Mouse (Mus musculus) hindbrain, embryonic 11.5 days (tissue): ENCODE measurements around the gene Thap7. TPM values are rescaled to one million over a fixed set of nuclear protein-coding genes. Genes with fewer than 3 reads are reported as not detected.

Experiments used
- ATAC-seq: fragments of 200-750 bp; cut with Nextera tagmentation; 2 replicates; pipeline ENCODE4 v1.8.0; 2017; ENCODE audit warnings: mild to moderate bottlenecking, moderate TSS enrichment, moderate library complexity; ENCODE audit not compliant: low FRiP score
- DNase-seq: peaks from one replicate; pipeline ENCODE4 v3.0.0-alpha.2; 2015; ENCODE audit warnings: low spot score
- H3K27ac ChIP-seq: fragments of 300-500 bp; sonication (generic); 2 replicates; pipeline ENCODE4 v1.5.1; 2014; ENCODE audit warnings: mild to moderate bottlenecking, low read depth, low read length
- H3K27me3 ChIP-seq: fragments of 300-500 bp; sonication (generic); 2 replicates; pipeline ENCODE4 v1.6.1; 2014; ENCODE audit warnings: mild to moderate bottlenecking, low read length, moderate library complexity, mixed read lengths; ENCODE audit not compliant: control insufficient read depth, insufficient read depth
- H3K36me3 ChIP-seq: fragments of 300-500 bp; sonication (generic); 2 replicates; pipeline ENCODE4 v1.6.1; 2014; ENCODE audit warnings: mild to moderate bottlenecking, low read length, moderate library complexity, mixed read lengths; ENCODE audit not compliant: control insufficient read depth, insufficient read depth
- H3K4me1 ChIP-seq: fragments of 300-500 bp; sonication (generic); replicated peaks from 2 replicates; pipeline ENCODE4 v1.6.1; 2014; ENCODE audit warnings: low read length, mixed read lengths; ENCODE audit not compliant: control insufficient read depth, insufficient read depth
- H3K4me2 ChIP-seq: fragments of 300-500 bp; sonication (generic); replicated peaks from 2 replicates; pipeline ENCODE4 v1.6.1; 2014; ENCODE audit warnings: mild to moderate bottlenecking, low read depth, low read length
- H3K4me3 ChIP-seq: fragments of 300-500 bp; sonication (generic); 2 replicates; pipeline ENCODE4 v1.5.1; 2014; ENCODE audit warnings: low read depth, low read length
- H3K9ac ChIP-seq: fragments of 300-500 bp; sonication (generic); 2 replicates; pipeline ENCODE4 v1.6.1; 2014; ENCODE audit warnings: low read depth, low read length
- H3K9me3 ChIP-seq: fragments of 300-500 bp; sonication (generic); 2 replicates; pipeline ENCODE4 v1.6.1; 2016; ENCODE audit warnings: low read length; ENCODE audit not compliant: control insufficient read depth
- WGBS: fragments of 180-500 bp; shearing (Covaris S2); extraction: QIAGEN DNeasy Blood & Tissue Kit; methylation state at CpG from one replicate; pipeline ENCODE4 v1.1.7; 2014; 5-methylcytosine and 5-hydroxymethylcytosine counted together
- polyA plus RNA-seq: library from polyadenylated mRNA; unstranded; fragments of >200 nt; fragmentation: Nextera tagmentation; extraction: Ambion mirVana; gene quantifications from 2 replicates; pipeline ENCODE4 v1.2.1, GENCODE M21; 2014

Gene Thap7
- polyA plus RNA-seq, 1 experiment from 2014 or later = 49.3 TPM

- Histone ChIP-seq H3K4me1 (no peaks in the 10 kb centered on the region), H3K9ac (no peak overlapping the region), H3K4me3 (no peak overlapping the region), H3K9me3 (no peaks in the 10 kb centered on the region), H3K4me2 (no peak overlapping the region), H3K36me3 (no peaks in the 10 kb centered on the region), H3K27me3 (no peaks in the 10 kb centered on the region), H3K27ac (no peak overlapping the region)
- ATAC-seq = no peak
- WGBS = 80% methylated on average over 5 of the region's 5 CpGs
- DNase-seq = no peak
Measured at GRCm38 (mm10) chr16:17507018-17507552, 23.9 kb downstream of the Thap7 start.

GRCm38 (mm10) chr16:17502681-17503080, 28.3 kb downstream of the Thap7 start:
- DNase-seq = no peak
- Histone ChIP-seq H3K4me2 (no peak overlapping the region), H3K9ac (no peak overlapping the region), H3K4me3 (no peak overlapping the region), H3K27me3 (no peaks in the 10 kb centered on the region), H3K27ac (no peak overlapping the region), H3K36me3 (no peaks in the 10 kb centered on the region), H3K4me1 (no peaks in the 10 kb centered on the region), H3K9me3 (no peaks in the 10 kb centered on the region)
- WGBS = 84% methylated on average over 4 of the region's 4 CpGs
- ATAC-seq = no peak

GRCm38 (mm10) chr16:17499249-17499883, 31.6 kb downstream of the Thap7 start:
- Histone ChIP-seq H3K36me3 (no peaks in the 10 kb centered on the region), H3K27ac (no peak overlapping the region), H3K4me1 (no peaks in the 10 kb centered on the region), H3K4me3 (no peak overlapping the region), H3K27me3 (no peaks in the 10 kb centered on the region), H3K9me3 (no peaks in the 10 kb centered on the region), H3K4me2 (no peak overlapping the region), H3K9ac (no peak overlapping the region)
- WGBS = 14% methylated on average over 9 of the region's 10 CpGs
- DNase-seq (peak; percentile 67), ATAC-seq (peak; percentile 84)

GRCm38 (mm10) chr16:17496499-17497305, 34.2 kb downstream of the Thap7 start:
- Histone ChIP-seq H3K27me3 (no peaks in the 10 kb centered on the region), H3K4me1 (no peaks in the 10 kb centered on the region), H3K27ac (no peak overlapping the region), H3K9me3 (no peaks in the 10 kb centered on the region), H3K4me3 (no peak overlapping the region), H3K9ac (no peak overlapping the region), H3K4me2 (no peak overlapping the region), H3K36me3 (no peaks in the 10 kb centered on the region)
- whole genome bisulfite sequencing = 68% methylated on average over 2 of the region's 2 CpGs
- DNase-seq (no peak), ATAC-seq (no peak)

GRCm38 (mm10) chr16:17491896-17492561, 38.9 kb downstream of the Thap7 start:
- 70% methylated on average over 5 of the region's 5 CpGs for WGBS
- H3K27me3 ChIP-seq = peaks cover 10% of the 10 kb centered on the region
- no peaks in the 10 kb centered on the region for H3K9me3 ChIP-seq
- H3K36me3 ChIP-seq = no peaks in the 10 kb centered on the region
- no peak overlapping the region for H3K4me2 ChIP-seq
- no peak overlapping the region for H3K4me3 ChIP-seq
- 0 out of 2 replicates have a peak, but pooled peaks cover 2% of the 10 kb centered on the region for H3K4me1 ChIP-seq
- H3K9ac ChIP-seq = no peak overlapping the region
- DNase-seq (no peak), ATAC-seq (no peak)
- no peak overlapping the region for H3K27ac ChIP-seq

GRCm38 (mm10) chr16:17491154-17491553, 39.8 kb downstream of the Thap7 start:
- Histone ChIP-seq H3K36me3 (no peaks in the 10 kb centered on the region), H3K27me3 (peaks cover 10% of the 10 kb centered on the region), H3K9me3 (no peaks in the 10 kb centered on the region), H3K27ac (no peak overlapping the region), H3K4me3 (no peak overlapping the region), H3K4me2 (no peak overlapping the region), H3K4me1 (0 out of 2 replicates have a peak, but pooled peaks cover 2% of the 10 kb centered on the region), H3K9ac (no peak overlapping the region)
- no peak for DNase-seq
- no peak for ATAC-seq
- WGBS = 79% methylated on average over 5 of the region's 5 CpGs

GRCm38 (mm10) chr16:17489469-17490111, 41.3 kb downstream of the Thap7 start, which contains the start of gene Aifm3:
TSS of gene Aifm3 (plus strand) at chr16:17489611.
- no peak within 1 kb of the TSS for H3K27ac ChIP-seq
- H3K4me2 ChIP-seq = peak within 1 kb of the TSS; percentile 86
- DNase-seq (peak; percentile 37), ATAC-seq (peak; percentile 76)
- 0 out of 2 replicates have a peak, but pooled peaks cover under 1% of the 10 kb centered on the region for H3K36me3 ChIP-seq
- H3K9me3 ChIP-seq = no peaks in the 10 kb centered on the region
- H3K4me3 ChIP-seq = peak within 1 kb of the TSS; percentile 41
- peaks cover 10% of the 10 kb centered on the region for H3K27me3 ChIP-seq
- peak within 1 kb of the TSS; percentile 40; the same call in 1 of the 2 replicates for H3K9ac ChIP-seq
- 0 out of 2 replicates have a peak, but pooled peaks cover 2% of the 10 kb centered on the region for H3K4me1 ChIP-seq
- WGBS = 1% methylated on average over 42 of the region's 47 CpGs
